Mouse (Mus musculus) heart, adult 2 months (tissue): ENCODE measurements at regions not wholly inside any gene's neighbourhood (a gene's known extent, or its start where the extent isn't known, plus 50 kb on each side); places are given as distances from the start of the nearest gene placed in this dataset.

Experiments used
- CTCF ChIP-seq: fragments of 200-600 bp; IDR thresholded peaks from 2 replicates; pipeline ENCODE4 v1.8.1; 2022; ENCODE audit warnings: antibody characterized with exemption, mild to moderate bottlenecking, moderate library complexity
- POLR2A ChIP-seq: fragments of 200-500 bp; IDR thresholded peaks from 2 replicates; pipeline ENCODE4 v1.6.1; 2011; ENCODE audit warnings: mild to moderate bottlenecking, low read depth, low read length, control low read depth; ENCODE audit not compliant: insufficient read depth

DNA sequence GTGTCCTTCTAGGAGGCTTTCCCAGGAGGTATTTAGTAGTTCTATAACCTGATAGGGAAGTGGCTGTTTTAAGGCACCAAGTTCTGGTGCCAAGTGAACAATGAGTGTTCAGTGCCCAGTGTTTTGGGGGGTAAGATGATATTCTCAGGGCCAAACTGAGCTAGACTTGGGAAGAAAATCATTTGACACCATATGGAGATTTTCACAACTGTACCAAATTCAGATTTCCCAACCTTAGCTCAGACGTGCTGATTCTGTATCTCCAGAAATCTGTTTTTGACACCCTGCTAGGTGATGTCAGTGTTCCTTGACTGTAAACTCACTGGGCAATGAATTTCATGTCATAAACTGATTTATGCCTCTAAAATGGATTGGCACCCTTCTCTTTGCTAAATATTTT, 104.3 kb upstream of the Ccdc85a start:
- no peak for TF ChIP-seq POLR2A
- no peak for TF ChIP-seq CTCF
